Comparison of ENCODE assay signal across 7 mouse cellular contexts in the genomic region with DNA sequence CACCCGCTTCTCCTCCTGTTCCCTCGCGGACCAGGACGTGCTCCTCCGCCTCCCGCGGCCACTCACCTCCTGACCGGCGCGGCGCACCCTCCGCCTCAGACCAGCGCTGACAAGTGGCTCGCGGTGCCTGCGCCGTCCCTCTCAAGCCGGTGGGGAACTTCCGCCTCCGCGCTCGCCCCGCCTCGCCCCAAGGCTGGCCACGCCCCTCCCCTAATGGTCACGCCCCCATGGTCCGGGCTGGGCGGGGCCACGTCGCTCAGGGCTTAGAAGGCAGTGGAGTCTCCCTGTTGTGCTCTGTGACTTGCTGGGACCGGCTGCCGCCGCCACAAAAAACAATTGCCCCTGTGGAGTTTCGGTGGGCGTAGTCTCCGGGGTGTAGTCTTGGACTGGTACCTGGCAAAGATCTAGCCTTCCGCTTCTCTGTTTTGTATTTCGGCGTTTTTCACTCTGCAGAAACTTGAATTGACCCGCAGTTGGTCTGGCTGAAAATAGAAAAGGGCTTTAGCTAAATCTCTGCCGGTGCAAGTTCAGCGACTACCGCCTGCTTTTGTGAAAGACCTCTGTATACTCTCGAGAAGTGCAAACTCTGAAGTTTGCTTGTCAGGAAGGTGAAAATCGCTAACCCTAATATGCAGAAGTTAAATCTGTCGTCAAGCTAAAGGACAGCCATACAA. TPM values are rescaled to one million over a fixed set of nuclear protein-coding genes. Genes with fewer than 3 reads are reported as not detected.
DNase-seq lines count a peak whose midpoint lies in the region; ATAC-seq lines count a peak whose summit lies in the region.

A gene (minus strand): TSS at position 177 of the 674 bp plus-strand sequence.

- peak within 1 kb of the TSS; percentile 81 for H3K4me3 ChIP-seq in intestine, embryonic 16.5 days (ENCODE audit: low read length)
- H3K4me3 ChIP-seq in midbrain, embryonic 11.5 days (ENCODE audit: low read depth, low read length): peak within 1 kb of the TSS; percentile 77

- peak within 1 kb of the TSS; percentile 84 for H3K9ac ChIP-seq in intestine, embryonic 16.5 days (ENCODE audit: low read depth, low read length)
- H3K9ac ChIP-seq in midbrain, embryonic 11.5 days (ENCODE audit: low read length): peak within 1 kb of the TSS; percentile 67

- H3K9me3 ChIP-seq in intestine, embryonic 16.5 days (ENCODE audit: control insufficient read depth, low read length): no peaks in the 10 kb centered on the region
- no peaks in the 10 kb centered on the region for H3K9me3 ChIP-seq in midbrain, embryonic 11.5 days (ENCODE audit: control insufficient read depth, low read length)

- no peaks in the 10 kb centered on the region for H3K36me3 ChIP-seq in intestine, embryonic 16.5 days (ENCODE audit: control insufficient read depth, insufficient read depth, low read length)
- no peaks in the 10 kb centered on the region for H3K36me3 ChIP-seq in midbrain, embryonic 11.5 days (ENCODE audit: control insufficient read depth, insufficient read depth, low read length)

- no peaks in the 10 kb centered on the region for H3K27me3 ChIP-seq in intestine, embryonic 16.5 days (replicated peaks; ENCODE audit: control insufficient read depth, insufficient read depth, low read length)
- H3K27me3 ChIP-seq in midbrain, embryonic 11.5 days (ENCODE audit: control insufficient read depth, insufficient read depth, low read length): no peaks in the 10 kb centered on the region

- H3K4me1 ChIP-seq in intestine, embryonic 16.5 days (ENCODE audit: control insufficient read depth, insufficient read depth, low read length): peaks cover 5% of the 10 kb centered on the region; the same call in 1 of the 2 replicates
- H3K4me1 ChIP-seq in midbrain, embryonic 11.5 days (ENCODE audit: control insufficient read depth, insufficient read depth, low read length): no peaks in the 10 kb centered on the region

- intact Hi-C loops in gastrocnemius, postnatal 36 days (cut with DNase I): loop anchor here (2.0 kb wide), 1 partner anchor 47 kb away; no protein-coding TSS in a partner anchor
- intact Hi-C loops in left cerebral cortex, postnatal 36 days (cut with DNase I): no loop called here

- H3K27ac ChIP-seq in intestine, embryonic 16.5 days (ENCODE audit: low read length): peak within 1 kb of the TSS; percentile 92
- no peak within 1 kb of the TSS; the same call in 1 of the 2 replicates for H3K27ac ChIP-seq in midbrain, embryonic 11.5 days (ENCODE audit: low read depth, low read length)

- H3K4me2 ChIP-seq in intestine, embryonic 16.5 days (ENCODE audit: low read depth, low read length): peak within 1 kb of the TSS; percentile 66
- H3K4me2 ChIP-seq in midbrain, embryonic 11.5 days: peak within 1 kb of the TSS; percentile 76

- 0% methylated on average over 45 of the region's 46 CpGs for WGBS in intestine, embryonic 16.5 days
- WGBS in midbrain, embryonic 11.5 days: under 1% methylated on average over 46 of the region's 46 CpGs

- peak; percentile 98 for ATAC-seq in intestine, embryonic 16.5 days
- peak; percentile 99 for ATAC-seq in midbrain, embryonic 11.5 days (ENCODE audit: low FRiP score)

- DNase-seq in adrenal gland, adult 18-20 months (ENCODE audit: low spot score in 2 of 2): peak; percentile 99 to 100
- DNase-seq in embryo, embryonic 11 days: peak; percentile 95
- DNase-seq in gastrocnemius, postnatal 36 days: peak; percentile 94 to 97
- peak; percentile 77 to 83 for DNase-seq in left cerebral cortex, postnatal 36 days (ENCODE audit: low spot score in 2 of 2)
- DNase-seq in midbrain, embryonic 11.5 days (ENCODE audit: low spot score, missing footprints): peak; percentile 100
- DNase-seq in skeletal muscle tissue, adult 2 months (ENCODE audit: low read depth, low spot score): peak; percentile 95

RNA-seq across cellular contexts. Expression of the gene that starts here (rescaled TPM):
- 100 to 1,000 TPM in 1 of 2 experiments, 10 to 100 TPM in 1; 64.5 to 110 TPM for total RNA-seq in adrenal gland, adult 18-20 months (2021)
- total RNA-seq in gastrocnemius, postnatal 36 days (2021): 100 to 1,000 TPM; 512 to 573 TPM
- polyA plus RNA-seq in intestine, embryonic 16.5 days (2015; fragmentation: Nextera tagmentation; extraction: Ambion mirVana): 35.7 and 37.2 TPM in 2 replicates
- 10 to 100 TPM; 16.7 to 21.0 TPM for total RNA-seq in left cerebral cortex, postnatal 36 days (2021)
- polyA plus RNA-seq in midbrain, embryonic 11.5 days (2014; fragmentation: Nextera tagmentation; extraction: Ambion mirVana): 17.5 and 20.3 TPM in 2 replicates

Comparison
In these comparisons a context has a peak if more than half of its experiments do, and no peak if none do; other contexts are left out.
1. RNA of the gene that starts here (total RNA-seq): 512 to 573 TPM in gastrocnemius, postnatal 36 days; 64.5 to 110 TPM in adrenal gland, adult 18-20 months and 16.7 to 21.0 TPM in left cerebral cortex, postnatal 36 days; every median in the first group is over 4 times any median in the second.
2. Peak in every context shown above with its lines, with median percentiles within 50 percentile points of each other: DNase-seq.